Mouse (Mus musculus) hindbrain, embryonic 15.5 days (tissue): ENCODE results near the gene Pphln1. TPM values are rescaled to one million over a fixed set of nuclear protein-coding genes. Genes with fewer than 3 reads are reported as not detected.

Source experiments
- ATAC-seq: fragments of 200-750 bp; cut with Nextera tagmentation; 2 replicates; pipeline ENCODE4 v1.8.0; 2017; ENCODE audit warnings: low read depth, moderate number of reproducible peaks, moderate TSS enrichment; ENCODE audit not compliant: low FRiP score
- H3K27ac ChIP-seq: fragments of 300-500 bp; sonication (generic); replicated peaks from 2 replicates; pipeline ENCODE4 v1.5.1; 2015; ENCODE audit warnings: mild to moderate bottlenecking, inconsistent platforms
- H3K27me3 ChIP-seq: fragments of 300-500 bp; sonication (generic); 2 replicates; pipeline ENCODE4 v1.6.1; 2015; ENCODE audit warnings: control low read depth, inconsistent platforms
- H3K36me3 ChIP-seq: fragments of 300-500 bp; sonication (generic); 2 replicates; pipeline ENCODE4 v1.6.1; 2015; ENCODE audit warnings: control low read depth, inconsistent platforms
- H3K4me1 ChIP-seq: fragments of 300-500 bp; sonication (generic); replicated peaks from 2 replicates; pipeline ENCODE4 v1.6.1; 2015; ENCODE audit warnings: control low read depth, inconsistent platforms
- H3K4me2 ChIP-seq: fragments of 300-500 bp; sonication (generic); 2 replicates; pipeline ENCODE4 v1.6.1; 2015; ENCODE audit warnings: moderate library complexity, mild to moderate bottlenecking, inconsistent platforms
- H3K4me3 ChIP-seq: fragments of 300-500 bp; sonication (generic); 2 replicates; pipeline ENCODE4 v1.5.1; 2015; ENCODE audit warnings: mild to moderate bottlenecking, inconsistent platforms
- H3K9ac ChIP-seq: fragments of 300-500 bp; sonication (generic); 2 replicates; pipeline ENCODE4 v1.6.1; 2015; ENCODE audit warnings: inconsistent platforms
- H3K9me3 ChIP-seq: fragments of 300-500 bp; sonication (generic); 2 replicates; pipeline ENCODE4 v1.6.1; 2016; ENCODE audit warnings: control low read depth, inconsistent platforms
- WGBS: fragments of 180-500 bp; shearing (Covaris S2); methylation state at CpG from one replicate; pipeline ENCODE4 v1.1.7; 2015; 5-methylcytosine and 5-hydroxymethylcytosine counted together
- polyA plus RNA-seq: library from polyadenylated mRNA; unstranded; fragments of >200 nt; fragmentation: Nextera tagmentation; extraction: Ambion mirVana; gene quantifications from 2 replicates; pipeline ENCODE4 v1.2.1, GENCODE M21; 2015

Gene Pphln1
- polyA plus RNA-seq, 1 experiment from 2014 or later, result 41.9 TPM

DNA sequence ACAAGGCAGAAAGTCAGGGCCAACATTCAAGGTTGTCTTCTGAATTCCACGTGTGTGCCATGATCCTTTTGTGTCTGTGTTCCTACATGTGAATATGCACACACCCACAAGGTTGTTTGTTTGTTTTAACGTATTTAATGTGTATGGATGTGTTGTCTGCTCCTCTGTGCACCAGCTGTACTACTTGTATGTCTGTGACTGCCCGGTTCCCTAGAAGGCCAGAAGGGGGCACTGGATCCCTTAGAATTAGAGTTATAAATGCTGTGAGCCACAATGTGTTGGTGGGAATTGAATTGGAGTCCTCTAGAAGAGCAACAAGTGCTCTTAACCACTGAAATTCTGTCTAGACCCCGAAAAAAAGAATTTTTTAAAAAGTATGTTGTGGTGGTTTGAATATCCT is 44.1 kb downstream of the Pphln1 start:
- Histone ChIP-seq H3K36me3 (peaks cover 13% of the 10 kb centered on the region), H3K4me2 (no peak overlapping the region), H3K4me1 (no peaks in the 10 kb centered on the region; the same call in 1 of the 2 replicates), H3K27me3 (no peaks in the 10 kb centered on the region), H3K9me3 (no peaks in the 10 kb centered on the region), H3K27ac (no peak overlapping the region), H3K9ac (no peak overlapping the region), H3K4me3 (no peak overlapping the region)
- ATAC-seq, result no peak
- 95% methylated on average over 4 of the region's 4 CpGs for WGBS

GRCm38 (mm10) chr15:93443676-93444075 is 45.5 kb downstream of the Pphln1 start:
- no peak overlapping the region for H3K4me3 ChIP-seq
- H3K27me3 ChIP-seq, result no peaks in the 10 kb centered on the region
- no peaks in the 10 kb centered on the region for H3K9me3 ChIP-seq
- no peak overlapping the region for H3K27ac ChIP-seq
- H3K9ac ChIP-seq, result no peak overlapping the region
- 93% methylated on average over 6 of the region's 6 CpGs for WGBS
- peaks cover 13% of the 10 kb centered on the region for H3K36me3 ChIP-seq
- no peak overlapping the region for H3K4me2 ChIP-seq
- H3K4me1 ChIP-seq, result no peaks in the 10 kb centered on the region; the same call in 1 of the 2 replicates
- ATAC-seq, result no peak

DNA sequence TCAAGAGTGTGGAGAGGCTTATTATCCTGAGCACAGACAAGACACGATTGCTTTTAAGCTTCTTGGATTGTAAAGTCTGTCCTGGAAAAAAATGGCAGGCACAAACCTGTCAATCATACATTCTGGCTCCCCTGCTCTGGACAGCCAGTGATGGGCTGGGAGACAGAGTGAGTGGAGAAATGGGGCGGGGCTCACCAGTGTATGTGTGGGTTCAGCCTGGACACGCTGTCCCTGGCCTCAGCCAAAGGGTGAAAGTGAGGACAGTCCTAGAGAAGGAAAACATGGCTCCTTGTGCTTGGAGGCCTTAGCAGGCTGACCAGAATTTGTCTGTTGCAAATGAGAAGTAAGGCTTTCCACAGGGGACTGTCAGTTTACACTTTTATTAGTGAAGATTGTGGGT is 50.7 kb downstream of the Pphln1 start:
- no peak overlapping the region for H3K4me3 ChIP-seq
- WGBS, result 85% methylated on average over 3 of the region's 3 CpGs
- H3K4me2 ChIP-seq, result no peak overlapping the region
- ATAC-seq, result no peak
- H3K9ac ChIP-seq, result no peak overlapping the region
- H3K9me3 ChIP-seq, result no peaks in the 10 kb centered on the region
- H3K27me3 ChIP-seq, result no peaks in the 10 kb centered on the region
- H3K4me1 ChIP-seq, result 0 out of 2 replicates have a peak, but pooled peaks cover 3% of the 10 kb centered on the region
- no peaks in the 10 kb centered on the region for H3K36me3 ChIP-seq
- H3K27ac ChIP-seq, result no peak overlapping the region

DNA sequence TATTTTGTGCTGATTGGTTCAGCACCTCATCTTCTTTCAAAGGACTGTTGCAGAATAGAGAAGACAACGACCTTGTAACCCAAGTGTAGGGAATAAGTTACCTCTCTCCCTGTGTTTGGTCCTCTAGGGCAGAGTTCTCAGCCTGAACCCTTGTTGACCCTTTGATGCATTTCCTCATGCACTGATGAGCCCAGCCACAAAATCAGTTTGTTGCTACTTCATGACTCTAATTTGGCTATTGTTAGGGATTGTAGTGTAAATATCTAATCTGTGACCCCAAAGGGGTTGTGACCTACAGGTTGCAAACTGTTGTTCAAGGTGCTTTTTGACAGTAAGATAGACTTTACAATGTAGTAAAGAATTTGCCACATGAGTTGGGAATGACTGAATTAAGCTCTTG is 55.1 kb downstream of the Pphln1 start:
- Histone ChIP-seq H3K4me1 (0 out of 2 replicates have a peak, but pooled peaks cover 3% of the 10 kb centered on the region), H3K4me2 (no peak overlapping the region), H3K27me3 (no peaks in the 10 kb centered on the region), H3K4me3 (no peak overlapping the region), H3K9ac (no peak overlapping the region), H3K9me3 (no peaks in the 10 kb centered on the region), H3K36me3 (no peaks in the 10 kb centered on the region; the same call in 1 of the 2 replicates), H3K27ac (no peak overlapping the region)
- WGBS, result 79% methylated on average over 1 of the region's 1 CpGs
- ATAC-seq, result no peak

GRCm38 (mm10) chr15:93456005-93456404 is 57.9 kb downstream of the Pphln1 start:
- H3K9ac ChIP-seq, result no peak overlapping the region
- 0 out of 2 replicates have a peak, but pooled peaks cover 3% of the 10 kb centered on the region for H3K4me1 ChIP-seq
- H3K4me3 ChIP-seq, result no peak overlapping the region
- H3K9me3 ChIP-seq, result no peaks in the 10 kb centered on the region
- no peaks in the 10 kb centered on the region for H3K27me3 ChIP-seq
- no peaks in the 10 kb centered on the region; the same call in 1 of the 2 replicates for H3K36me3 ChIP-seq
- H3K27ac ChIP-seq, result no peak overlapping the region
- H3K4me2 ChIP-seq, result no peak overlapping the region
- ATAC-seq, result no peak

- ATAC-seq, result no peak
- Histone ChIP-seq H3K4me3 (no peak overlapping the region), H3K9me3 (no peaks in the 10 kb centered on the region), H3K4me1 (no peaks in the 10 kb centered on the region), H3K9ac (no peak overlapping the region), H3K36me3 (no peaks in the 10 kb centered on the region; the same call in 1 of the 2 replicates), H3K27me3 (no peaks in the 10 kb centered on the region), H3K4me2 (no peak overlapping the region), H3K27ac (no peak overlapping the region)
- 63% methylated on average over 5 of the region's 5 CpGs for WGBS
These were observed 61.3 kb downstream of the Pphln1 start for GRCm38 (mm10) chr15:93459422-93459821.

DNA sequence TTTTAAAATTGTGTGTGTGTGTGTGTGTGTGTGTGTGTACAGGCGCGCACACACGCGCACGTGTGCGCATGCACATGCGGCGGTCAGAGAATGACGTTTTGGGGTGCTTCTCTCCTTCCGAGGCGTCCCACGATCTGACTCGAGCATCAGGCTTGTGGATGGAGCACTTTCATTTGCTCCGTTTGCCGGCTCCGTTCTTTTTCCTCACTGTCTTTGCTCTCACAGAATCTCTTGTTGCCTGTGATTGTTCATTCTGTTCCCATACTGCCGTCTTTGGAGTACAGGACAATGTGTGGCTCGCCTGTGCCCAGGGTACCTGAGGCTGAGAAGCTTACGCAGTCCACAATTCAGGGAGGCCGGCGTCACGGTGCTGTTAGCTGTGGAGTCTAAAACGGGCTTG is 62.9 kb downstream of the Pphln1 start:
- Histone ChIP-seq H3K4me2 (no peak overlapping the region), H3K27ac (no peak overlapping the region), H3K36me3 (peaks cover 9% of the 10 kb centered on the region), H3K4me1 (no peaks in the 10 kb centered on the region), H3K9me3 (no peaks in the 10 kb centered on the region), H3K9ac (no peak overlapping the region), H3K4me3 (no peak overlapping the region), H3K27me3 (no peaks in the 10 kb centered on the region)
- 95% methylated on average over 23 of the region's 23 CpGs for WGBS
- ATAC-seq, result no peak

DNA sequence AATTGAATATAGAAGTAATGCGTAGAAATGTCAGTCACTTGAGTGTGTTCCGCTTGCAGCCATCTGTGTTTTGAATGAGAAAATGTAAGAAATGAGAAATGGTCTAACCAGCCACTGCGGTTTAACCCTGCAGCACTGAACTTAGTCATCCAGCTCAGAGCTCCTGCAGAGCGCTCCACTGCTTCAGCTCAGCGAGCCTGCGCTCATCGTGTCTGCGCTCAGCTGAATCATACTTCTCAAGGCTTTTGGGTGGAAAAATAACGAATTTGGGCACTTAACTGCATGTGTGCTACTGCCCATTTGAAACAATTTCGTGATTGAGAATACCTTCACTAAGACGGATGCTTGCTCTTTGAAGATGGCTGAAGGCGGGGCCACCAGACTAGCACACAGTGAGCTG is 73.5 kb downstream of the Pphln1 start:
- WGBS, result 44% methylated on average over 12 of the region's 12 CpGs
- H3K27ac ChIP-seq, result no peak overlapping the region
- H3K36me3 ChIP-seq, result no peaks in the 10 kb centered on the region
- no peaks in the 10 kb centered on the region for H3K27me3 ChIP-seq
- no peak for ATAC-seq
- no peak overlapping the region for H3K4me3 ChIP-seq
- H3K9ac ChIP-seq, result no peak overlapping the region
- H3K9me3 ChIP-seq, result no peaks in the 10 kb centered on the region
- no peak overlapping the region for H3K4me2 ChIP-seq
- peaks cover 12% of the 10 kb centered on the region; the same call in 1 of the 2 replicates for H3K4me1 ChIP-seq

- Histone ChIP-seq H3K4me2 (no peak overlapping the region), H3K27me3 (no peaks in the 10 kb centered on the region), H3K9me3 (no peaks in the 10 kb centered on the region), H3K9ac (no peak overlapping the region), H3K4me3 (no peak overlapping the region), H3K36me3 (no peaks in the 10 kb centered on the region), H3K27ac (no peak overlapping the region), H3K4me1 (peaks cover 12% of the 10 kb centered on the region; the same call in 1 of the 2 replicates)
- 52% methylated on average over 1 of the region's 1 CpGs for WGBS
- no peak for ATAC-seq
These were observed 73.9 kb downstream of the Pphln1 start for GRCm38 (mm10) chr15:93472089-93472488.

DNA sequence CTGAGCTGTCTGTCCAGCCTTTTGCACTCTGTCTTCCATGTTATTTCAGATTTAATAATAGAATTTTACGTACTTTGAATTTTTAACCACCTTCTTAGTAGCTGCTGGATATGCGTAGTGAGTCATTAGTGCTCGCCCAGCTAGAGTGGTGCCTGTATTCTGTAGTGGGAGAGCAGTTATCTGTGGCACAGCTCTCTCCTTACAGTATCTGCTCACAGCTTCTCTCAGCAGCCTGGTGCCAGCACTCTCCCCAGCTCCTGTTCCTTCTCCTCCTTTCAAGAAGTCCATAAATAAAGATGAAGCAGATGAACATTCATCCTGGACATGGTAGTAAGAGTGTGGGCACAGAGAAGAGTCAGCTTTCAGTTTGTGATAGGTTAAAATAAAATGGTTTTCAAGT is 76.1 kb downstream of the Pphln1 start:
- H3K4me1 ChIP-seq, result peaks cover 12% of the 10 kb centered on the region; the same call in 1 of the 2 replicates
- H3K9me3 ChIP-seq, result no peaks in the 10 kb centered on the region
- no peaks in the 10 kb centered on the region for H3K36me3 ChIP-seq
- no peak for ATAC-seq
- 91% methylated on average over 3 of the region's 3 CpGs for WGBS
- no peak overlapping the region for H3K4me2 ChIP-seq
- H3K4me3 ChIP-seq, result no peak overlapping the region
- no peak overlapping the region for H3K9ac ChIP-seq
- H3K27ac ChIP-seq, result no peak overlapping the region
- no peaks in the 10 kb centered on the region for H3K27me3 ChIP-seq

- Histone ChIP-seq H3K4me2 (no peak overlapping the region), H3K36me3 (no peaks in the 10 kb centered on the region)
- WGBS, result 86% methylated on average over 8 of the region's 8 CpGs
These were observed 77.5 kb downstream of the Pphln1 start for GRCm38 (mm10) chr15:93475688-93476087.

GRCm38 (mm10) chr15:93477729-93478128 is 79.6 kb downstream of the Pphln1 start:
- H3K9me3 ChIP-seq, result no peaks in the 10 kb centered on the region
- H3K27ac ChIP-seq, result no peak overlapping the region
- H3K4me1 ChIP-seq, result peaks cover under 1% of the 10 kb centered on the region; the same call in 1 of the 2 replicates
- WGBS, result 83% methylated on average over 4 of the region's 4 CpGs
- no peak overlapping the region for H3K4me2 ChIP-seq
- ATAC-seq, result no peak
- no peaks in the 10 kb centered on the region for H3K27me3 ChIP-seq
- H3K4me3 ChIP-seq, result no peak overlapping the region
- no peak overlapping the region for H3K9ac ChIP-seq
- no peaks in the 10 kb centered on the region for H3K36me3 ChIP-seq

More at GRCm38 (mm10) chr15:93475688-93476087, 77.5 kb downstream of the Pphln1 start:
- peaks cover 12% of the 10 kb centered on the region; the same call in 1 of the 2 replicates for H3K4me1 ChIP-seq
- no peak overlapping the region for H3K27ac ChIP-seq
- ATAC-seq, result no peak
- no peak overlapping the region for H3K4me3 ChIP-seq
- no peaks in the 10 kb centered on the region for H3K9me3 ChIP-seq
- H3K27me3 ChIP-seq, result no peaks in the 10 kb centered on the region
- H3K9ac ChIP-seq, result no peak overlapping the region

DNA sequence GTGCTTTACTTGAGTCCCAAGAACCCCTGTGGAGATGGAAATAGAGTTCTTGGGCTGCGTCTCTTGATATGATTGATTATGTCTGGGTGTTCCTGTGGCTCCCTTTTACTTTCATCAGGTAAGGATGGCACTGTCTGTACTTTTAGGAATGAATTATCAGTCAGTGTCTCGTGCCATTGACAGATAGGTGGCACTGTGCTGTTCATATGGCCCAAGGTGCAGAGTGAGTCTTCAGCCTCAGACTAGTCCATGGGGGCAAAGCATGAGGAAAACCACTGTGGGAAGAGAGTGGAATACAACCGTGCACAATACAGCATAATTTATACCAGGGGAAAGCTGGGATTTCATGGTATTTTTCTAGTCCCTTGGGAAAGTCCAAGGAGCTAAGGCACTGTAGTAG is 80.5 kb downstream of the Pphln1 start:
- no peaks in the 10 kb centered on the region for H3K27me3 ChIP-seq
- WGBS, result 85% methylated on average over 3 of the region's 3 CpGs
- H3K4me3 ChIP-seq, result no peak overlapping the region
- no peak overlapping the region for H3K9ac ChIP-seq
- no peak for ATAC-seq
- H3K4me1 ChIP-seq, result no peaks in the 10 kb centered on the region; the same call in 1 of the 2 replicates
- H3K4me2 ChIP-seq, result no peak overlapping the region
- H3K27ac ChIP-seq, result no peak overlapping the region
- no peaks in the 10 kb centered on the region for H3K9me3 ChIP-seq
- no peaks in the 10 kb centered on the region for H3K36me3 ChIP-seq
